Mouse (Mus musculus): ENCODE results near the gene Kcnh4. TPM values are rescaled to one million over a fixed set of nuclear protein-coding genes. Genes with fewer than 3 reads are reported as not detected.
A peak's percentile ranks its signal among the peaks of the same experiment; 100 is the strongest.

Gene Kcnh4
- polyA plus RNA-seq, 1 experiment from 2014 or later = not detected

- 15% methylated on average over 6 of the region's 6 CpGs for WGBS (ENCODE audit: insufficient replicate concordance)
- Histone ChIP-seq H3K27me3 (ENCODE audit: control insufficient read depth, insufficient read depth, low read depth, low read length) (peaks cover 14% of the 10 kb centered on the region), H3K4me1 (ENCODE audit: control insufficient read depth, low read depth, low read length) (peaks cover 8% of the 10 kb centered on the region), H3K36me3 (ENCODE audit: control insufficient read depth, insufficient read depth) (no peaks in the 10 kb centered on the region), H3K9me3 (replicated peaks; ENCODE audit: control insufficient read depth, low read length) (no peaks in the 10 kb centered on the region), H3K4me3 (ENCODE audit: low read depth, low read length) (no peak overlapping the region), H3K4me2 (ENCODE audit: low read depth, low read length) (no peak overlapping the region), H3K27ac (ENCODE audit: low read length) (no peak overlapping the region), H3K9ac (ENCODE audit: low read depth, low read length) (no peak overlapping the region)
- ATAC-seq (ENCODE audit: low read depth) = no peak
These were observed 14.7 kb downstream of the Kcnh4 start for GRCm38 (mm10) chr11:100745085-100745484.

- WGBS (ENCODE audit: insufficient replicate concordance) = 66% methylated on average over 6 of the region's 6 CpGs
- Histone ChIP-seq H3K27ac (ENCODE audit: low read length) (no peak overlapping the region), H3K27me3 (ENCODE audit: control insufficient read depth, insufficient read depth, low read depth, low read length) (no peaks in the 10 kb centered on the region), H3K4me1 (ENCODE audit: control insufficient read depth, low read depth, low read length) (peaks cover 19% of the 10 kb centered on the region), H3K36me3 (ENCODE audit: control insufficient read depth, insufficient read depth) (no peaks in the 10 kb centered on the region), H3K9me3 (replicated peaks; ENCODE audit: control insufficient read depth, low read length) (no peaks in the 10 kb centered on the region), H3K9ac (ENCODE audit: low read depth, low read length) (no peak overlapping the region), H3K4me2 (ENCODE audit: low read depth, low read length) (no peak overlapping the region), H3K4me3 (ENCODE audit: low read depth, low read length) (no peak overlapping the region)
- ATAC-seq (ENCODE audit: low read depth) = no peak
These were observed 18.4 kb downstream of the Kcnh4 start for GRCm38 (mm10) chr11:100741348-100741747.

GRCm38 (mm10) chr11:100738749-100739148 lies 21.0 kb downstream of the Kcnh4 start:
- H3K9me3 ChIP-seq (replicated peaks; ENCODE audit: control insufficient read depth, low read length) = no peaks in the 10 kb centered on the region
- no peak for ATAC-seq (ENCODE audit: low read depth)
- H3K27ac ChIP-seq (ENCODE audit: low read length) = peak overlapping the region; percentile 85
- H3K4me3 ChIP-seq (ENCODE audit: low read depth, low read length) = peak overlapping the region; percentile 82
- no peaks in the 10 kb centered on the region for H3K36me3 ChIP-seq (ENCODE audit: control insufficient read depth, insufficient read depth)
- H3K27me3 ChIP-seq (ENCODE audit: control insufficient read depth, insufficient read depth, low read depth, low read length) = no peaks in the 10 kb centered on the region
- WGBS (ENCODE audit: insufficient replicate concordance) = 23% methylated on average over 5 of the region's 5 CpGs
- H3K4me2 ChIP-seq (ENCODE audit: low read depth, low read length) = peak overlapping the region; percentile 85
- H3K4me1 ChIP-seq (ENCODE audit: control insufficient read depth, low read depth, low read length) = peaks cover 35% of the 10 kb centered on the region
- peak overlapping the region; percentile 57 for H3K9ac ChIP-seq (ENCODE audit: low read depth, low read length)

- Histone ChIP-seq H3K9me3 (replicated peaks; ENCODE audit: control insufficient read depth, low read length) (no peaks in the 10 kb centered on the region), H3K27me3 (ENCODE audit: control insufficient read depth, insufficient read depth, low read depth, low read length) (no peaks in the 10 kb centered on the region), H3K36me3 (ENCODE audit: control insufficient read depth, insufficient read depth) (peaks cover 1% of the 10 kb centered on the region; the same call in 1 of the 2 replicates), H3K4me3 (ENCODE audit: low read depth, low read length) (peak within 1 kb of the TSS; percentile 82), H3K4me2 (ENCODE audit: low read depth, low read length) (peak within 1 kb of the TSS; percentile 89), H3K27ac (ENCODE audit: low read length) (peak within 1 kb of the TSS; percentile 88), H3K4me1 (ENCODE audit: control insufficient read depth, low read depth, low read length) (peaks cover 37% of the 10 kb centered on the region), H3K9ac (ENCODE audit: low read depth, low read length) (peak within 1 kb of the TSS; percentile 89)
- WGBS (ENCODE audit: insufficient replicate concordance) = 0% methylated on average over 39 of the region's 39 CpGs
- ATAC-seq (ENCODE audit: low read depth) = peak; percentile 98
These were observed 21.6 kb downstream of the Kcnh4 start, which contains the start of gene Rab5c for GRCm38 (mm10) chr11:100738066-100738604. Rab5c (minus strand) TSS chr11:100738215.

GRCm38 (mm10) chr11:100737105-100737733 lies 22.5 kb downstream of the Kcnh4 start:
- Histone ChIP-seq H3K27ac (ENCODE audit: low read length) (peak overlapping the region; percentile 88), H3K9ac (ENCODE audit: low read depth, low read length) (peak overlapping the region; percentile 89), H3K36me3 (ENCODE audit: control insufficient read depth, insufficient read depth) (peaks cover 9% of the 10 kb centered on the region), H3K27me3 (ENCODE audit: control insufficient read depth, insufficient read depth, low read depth, low read length) (no peaks in the 10 kb centered on the region), H3K4me2 (ENCODE audit: low read depth, low read length) (peak overlapping the region; percentile 89), H3K4me3 (ENCODE audit: low read depth, low read length) (peak overlapping the region; percentile 82), H3K4me1 (ENCODE audit: control insufficient read depth, low read depth, low read length) (peaks cover 43% of the 10 kb centered on the region), H3K9me3 (replicated peaks; ENCODE audit: control insufficient read depth, low read length) (no peaks in the 10 kb centered on the region)
- peak; percentile 54 for ATAC-seq (ENCODE audit: low read depth)
- under 1% methylated on average over 13 of the region's 13 CpGs for WGBS (ENCODE audit: insufficient replicate concordance)

- Histone ChIP-seq H3K36me3 (ENCODE audit: control insufficient read depth, insufficient read depth) (peaks cover 9% of the 10 kb centered on the region), H3K9me3 (replicated peaks; ENCODE audit: control insufficient read depth, low read length) (no peaks in the 10 kb centered on the region), H3K4me2 (ENCODE audit: low read depth, low read length) (peak overlapping the region; percentile 89), H3K4me1 (ENCODE audit: control insufficient read depth, low read depth, low read length) (peaks cover 45% of the 10 kb centered on the region), H3K27me3 (ENCODE audit: control insufficient read depth, insufficient read depth, low read depth, low read length) (no peaks in the 10 kb centered on the region), H3K27ac (ENCODE audit: low read length) (peak overlapping the region; percentile 88), H3K4me3 (ENCODE audit: low read depth, low read length) (peak overlapping the region; percentile 82), H3K9ac (ENCODE audit: low read depth, low read length) (peak overlapping the region; percentile 89)
- WGBS (ENCODE audit: insufficient replicate concordance) = 29% methylated on average over 4 of the region's 4 CpGs
- no peak for ATAC-seq (ENCODE audit: low read depth)
These were observed 23.0 kb downstream of the Kcnh4 start for GRCm38 (mm10) chr11:100736746-100737080.

- peak overlapping the region; percentile 82 for H3K4me3 ChIP-seq (ENCODE audit: low read depth, low read length)
- H3K27ac ChIP-seq (ENCODE audit: low read length) = peak overlapping the region; percentile 88
- no peaks in the 10 kb centered on the region for H3K9me3 ChIP-seq (replicated peaks; ENCODE audit: control insufficient read depth, low read length)
- WGBS (ENCODE audit: insufficient replicate concordance) = 21% methylated on average over 14 of the region's 14 CpGs
- H3K36me3 ChIP-seq (ENCODE audit: control insufficient read depth, insufficient read depth) = peaks cover 9% of the 10 kb centered on the region
- H3K4me1 ChIP-seq (ENCODE audit: control insufficient read depth, low read depth, low read length) = peaks cover 45% of the 10 kb centered on the region
- peak overlapping the region; percentile 89 for H3K9ac ChIP-seq (ENCODE audit: low read depth, low read length)
- peak overlapping the region; percentile 89 for H3K4me2 ChIP-seq (ENCODE audit: low read depth, low read length)
- no peak for ATAC-seq (ENCODE audit: low read depth)
- no peaks in the 10 kb centered on the region for H3K27me3 ChIP-seq (ENCODE audit: control insufficient read depth, insufficient read depth, low read depth, low read length)
These were observed 23.6 kb downstream of the Kcnh4 start for GRCm38 (mm10) chr11:100735954-100736745.

- Histone ChIP-seq H3K27me3 (ENCODE audit: control insufficient read depth, insufficient read depth, low read depth, low read length) (no peaks in the 10 kb centered on the region), H3K4me3 (ENCODE audit: low read depth, low read length) (peak overlapping the region; percentile 82), H3K4me1 (ENCODE audit: control insufficient read depth, low read depth, low read length) (peaks cover 51% of the 10 kb centered on the region), H3K27ac (ENCODE audit: low read length) (peak overlapping the region; percentile 88), H3K9ac (ENCODE audit: low read depth, low read length) (peak overlapping the region; percentile 89), H3K9me3 (replicated peaks; ENCODE audit: control insufficient read depth, low read length) (no peaks in the 10 kb centered on the region), H3K36me3 (ENCODE audit: control insufficient read depth, insufficient read depth) (peaks cover 9% of the 10 kb centered on the region), H3K4me2 (ENCODE audit: low read depth, low read length) (peak overlapping the region; percentile 89)
- WGBS (ENCODE audit: insufficient replicate concordance) = 61% methylated on average over 9 of the region's 9 CpGs
- ATAC-seq (ENCODE audit: low read depth) = no peak
These were observed 24.4 kb downstream of the Kcnh4 start for GRCm38 (mm10) chr11:100735134-100735865.

Data from liver, embryonic 16.5 days (tissue).